Mouse (Mus musculus): ENCODE measurements at regions not wholly inside any gene's neighbourhood (a gene's known extent, or its start where the extent isn't known, plus 50 kb on each side); places are given as distances from the start of the nearest gene placed in this dataset.

GRCm38 (mm10) chr9:43628786-43629185 lies 115.0 kb upstream of the Nectin1 start:
- DNase-seq: no peak

- peak; percentile 15 to 25 for DNase-seq
These were observed 107.3 kb upstream of the Nectin1 start for GRCm38 (mm10) chr9:43636372-43636965.

- no peak for DNase-seq
These were observed 85.6 kb upstream of the Nectin1 start for GRCm38 (mm10) chr9:43658186-43658585.

GRCm38 (mm10) chr9:43659237-43659636 lies 84.5 kb upstream of the Nectin1 start:
- no peak for DNase-seq

GRCm38 (mm10) chr9:43660151-43660550 lies 83.6 kb upstream of the Nectin1 start:
- DNase-seq: peak; percentile 43 to 47

GRCm38 (mm10) chr9:43660896-43661563 lies 82.8 kb upstream of the Nectin1 start:
- no peak for DNase-seq

GRCm38 (mm10) chr9:43661646-43662045 lies 82.1 kb upstream of the Nectin1 start:
- DNase-seq: no peak

- no peak for DNase-seq
These were observed 76.4 kb upstream of the Nectin1 start for GRCm38 (mm10) chr9:43667386-43667785.

GRCm38 (mm10) chr9:43667974-43668373 lies 75.8 kb upstream of the Nectin1 start:
- DNase-seq: no peak

GRCm38 (mm10) chr9:43668731-43669130 lies 75.1 kb upstream of the Nectin1 start:
- no peak for DNase-seq

- no peak for DNase-seq
These were observed 73.2 kb upstream of the Nectin1 start for GRCm38 (mm10) chr9:43670563-43670962.

GRCm38 (mm10) chr9:43673171-43673680 lies 70.6 kb upstream of the Nectin1 start:
- no peak for DNase-seq

- DNase-seq: no peak
These were observed 69.5 kb upstream of the Nectin1 start for GRCm38 (mm10) chr9:43674321-43674720.

- no peak for DNase-seq
These were observed 67.8 kb upstream of the Nectin1 start for GRCm38 (mm10) chr9:43676011-43676410.

GRCm38 (mm10) chr9:43679331-43679730 lies 64.5 kb upstream of the Nectin1 start:
- DNase-seq: no peak

- DNase-seq: no peak
These were observed 62.5 kb upstream of the Nectin1 start for GRCm38 (mm10) chr9:43681317-43681716.

- no peak for DNase-seq
These were observed 61.7 kb upstream of the Nectin1 start for GRCm38 (mm10) chr9:43682102-43682501.

- no peak for DNase-seq
These were observed 59.2 kb upstream of the Nectin1 start for GRCm38 (mm10) chr9:43684596-43684995.

GRCm38 (mm10) chr9:43692015-43692414 lies 51.8 kb upstream of the Nectin1 start:
- DNase-seq: no peak

- DNase-seq: no peak
These were observed 51.2 kb upstream of the Nectin1 start for GRCm38 (mm10) chr9:43692538-43692937.

Data from kidney, adult 8-10 months (tissue).